Mouse (Mus musculus) neural tube, embryonic 12.5 days (tissue): ENCODE results near the gene Bnip3. TPM values are rescaled to one million over a fixed set of nuclear protein-coding genes. Genes with fewer than 3 reads are reported as not detected.

Experiments
- ATAC-seq: fragments of 200-750 bp; cut with Nextera tagmentation; 2 replicates; pipeline ENCODE4 v1.8.0; 2017; ENCODE audit warnings: low read depth, mild to moderate bottlenecking, moderate TSS enrichment, moderate library complexity; ENCODE audit not compliant: low FRiP score
- H3K27ac ChIP-seq: fragments of 300-500 bp; sonication (generic); 2 replicates; pipeline ENCODE4 v1.5.1; 2016
- H3K27me3 ChIP-seq: fragments of 300-500 bp; sonication (generic); replicated peaks from 2 replicates; pipeline ENCODE4 v1.6.1; 2016; ENCODE audit warnings: mild to moderate bottlenecking
- H3K36me3 ChIP-seq: fragments of 300-500 bp; sonication (generic); 2 replicates; pipeline ENCODE4 v1.6.1; 2016; ENCODE audit warnings: mild to moderate bottlenecking
- H3K4me1 ChIP-seq: fragments of 300-500 bp; sonication (generic); 2 replicates; pipeline ENCODE4 v1.6.1; 2016
- H3K4me2 ChIP-seq: fragments of 300-500 bp; sonication (generic); replicated peaks from 2 replicates; pipeline ENCODE4 v1.6.1; 2016; ENCODE audit warnings: mild to moderate bottlenecking
- H3K4me3 ChIP-seq: fragments of 300-500 bp; sonication (generic); 2 replicates; pipeline ENCODE4 v1.5.1; 2016
- H3K9ac ChIP-seq: fragments of 300-500 bp; sonication (generic); 2 replicates; pipeline ENCODE4 v1.6.1; 2016; ENCODE audit warnings: mild to moderate bottlenecking
- H3K9me3 ChIP-seq: fragments of 300-500 bp; sonication (generic); 2 replicates; pipeline ENCODE4 v1.6.1; 2016; ENCODE audit warnings: mild to moderate bottlenecking
- WGBS: fragments of 180-500 bp; shearing (Covaris S2); methylation state at CpG from one replicate; pipeline ENCODE4 v1.1.7; 2016; 5-methylcytosine and 5-hydroxymethylcytosine counted together
- polyA plus RNA-seq: library from polyadenylated mRNA; unstranded; fragments of >200 nt; fragmentation: Nextera tagmentation; extraction: Ambion mirVana; gene quantifications from 2 replicates; pipeline ENCODE4 v1.2.1, GENCODE M21; 2016

Gene Bnip3
- 84.2 and 85.6 TPM in 2 replicates for polyA plus RNA-seq

DNA sequence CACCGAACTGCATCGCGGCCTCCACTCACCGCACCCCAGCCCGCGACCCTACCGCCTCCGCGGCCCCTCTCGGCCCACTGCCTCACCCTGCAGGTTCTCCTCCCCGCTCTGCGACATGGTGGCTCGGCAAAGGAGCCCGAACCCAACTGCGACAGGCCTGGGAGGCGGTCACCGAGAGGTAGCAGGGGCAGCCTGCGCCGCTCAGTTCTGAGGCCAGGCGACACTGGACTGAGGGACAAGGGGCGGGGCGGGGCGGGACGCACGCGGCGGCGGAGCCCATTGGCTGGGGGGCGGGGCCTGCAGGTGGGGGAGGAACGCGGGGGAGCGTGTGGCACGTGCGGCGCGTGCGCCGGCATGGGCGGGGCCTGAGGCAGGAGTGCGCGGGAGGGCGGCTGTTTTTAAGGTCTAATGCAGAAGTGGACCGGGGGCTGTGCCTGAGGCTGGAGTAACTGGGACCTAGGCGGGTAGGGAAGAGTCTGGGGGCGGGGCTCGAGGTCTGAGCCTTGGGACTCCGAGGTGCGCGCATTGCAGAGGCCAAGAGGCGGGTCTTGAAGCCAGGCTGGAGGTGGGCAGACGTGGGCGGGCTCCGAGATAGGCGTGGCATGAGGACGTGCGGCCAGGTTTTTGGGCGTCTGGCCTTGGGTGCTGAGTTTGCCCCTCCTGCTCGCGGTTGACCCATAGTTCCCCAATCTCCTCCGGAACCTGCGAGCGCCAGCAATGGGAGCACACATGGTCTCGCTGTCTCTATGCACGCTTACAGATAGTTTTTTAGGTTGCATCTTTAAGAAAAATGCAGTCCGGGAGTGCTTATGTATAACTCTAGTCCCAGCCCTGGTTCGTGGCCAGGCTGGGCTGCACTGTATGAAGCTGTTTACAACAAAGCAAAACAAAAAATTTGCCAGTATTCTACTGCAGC lies at the start of gene Bnip3:
Gene Bnip3, minus strand, starts transcription at position 243 of the 916 bp plus-strand sequence.
- peak within 1 kb of the TSS; percentile 71 for H3K9ac ChIP-seq
- peaks cover 23% of the 10 kb centered on the region for H3K4me1 ChIP-seq
- H3K4me3 ChIP-seq, result peak within 1 kb of the TSS; percentile 62
- H3K27ac ChIP-seq, result no peak within 1 kb of the TSS
- peak within 1 kb of the TSS; percentile 90 for H3K4me2 ChIP-seq
- peak; percentile 95 for ATAC-seq
- H3K36me3 ChIP-seq, result no peaks in the 10 kb centered on the region
- no peaks in the 10 kb centered on the region for H3K9me3 ChIP-seq
- peaks cover 10% of the 10 kb centered on the region; the same call in 1 of the 2 replicates for H3K27me3 ChIP-seq
- under 1% methylated on average over 66 of the region's 66 CpGs for WGBS

DNA sequence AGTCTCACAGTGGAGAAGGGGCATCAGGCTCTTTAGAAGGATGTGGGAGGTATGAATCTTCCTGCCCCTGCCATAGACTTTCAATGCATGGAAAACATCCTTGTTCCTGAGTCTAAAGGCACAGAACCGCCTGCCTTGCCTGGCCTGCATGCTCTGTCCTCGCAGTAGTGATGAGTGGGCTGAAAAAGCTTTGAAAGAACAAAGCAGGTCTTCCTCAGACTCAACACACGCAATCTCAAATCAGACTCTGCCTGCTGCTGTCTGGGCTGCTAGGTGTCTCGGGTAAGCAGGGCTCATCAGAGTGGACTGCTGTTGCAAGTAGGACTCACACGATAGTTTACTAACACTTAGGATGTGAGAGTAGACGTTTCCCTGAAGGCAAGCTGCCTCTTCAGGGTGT lies 47.8 kb upstream of the Bnip3 start:
- Histone ChIP-seq H3K27me3 (no peaks in the 10 kb centered on the region), H3K4me1 (no peaks in the 10 kb centered on the region), H3K9ac (no peak overlapping the region), H3K27ac (no peak overlapping the region), H3K9me3 (no peaks in the 10 kb centered on the region), H3K4me3 (no peak overlapping the region), H3K36me3 (no peaks in the 10 kb centered on the region), H3K4me2 (no peak overlapping the region)
- no peak for ATAC-seq
- WGBS, result 78% methylated on average over 6 of the region's 6 CpGs

DNA sequence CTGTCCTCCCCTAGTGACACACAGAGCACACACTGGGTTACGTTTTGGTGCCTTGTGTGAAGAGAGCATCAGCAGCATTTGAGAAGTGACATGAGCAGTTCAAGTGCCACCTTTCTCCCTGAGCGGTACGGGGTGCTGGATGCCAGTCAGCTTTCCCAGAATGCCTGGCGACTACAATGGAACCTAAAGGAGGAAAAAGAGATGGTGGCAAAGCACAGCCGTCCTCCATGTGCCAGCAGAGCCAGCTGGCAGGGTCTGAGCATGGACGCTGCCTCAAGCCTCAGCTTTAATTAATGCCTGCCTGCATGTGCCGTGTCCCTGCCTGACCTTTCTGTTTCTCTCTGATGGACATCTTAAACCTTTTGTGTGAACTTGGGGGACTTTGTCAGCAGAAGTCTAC lies 46.5 kb upstream of the Bnip3 start:
- Histone ChIP-seq H3K4me2 (no peak overlapping the region), H3K4me3 (no peak overlapping the region), H3K36me3 (no peaks in the 10 kb centered on the region), H3K4me1 (no peaks in the 10 kb centered on the region), H3K9me3 (no peaks in the 10 kb centered on the region), H3K9ac (no peak overlapping the region), H3K27me3 (no peaks in the 10 kb centered on the region), H3K27ac (no peak overlapping the region)
- no peak for ATAC-seq
- 90% methylated on average over 7 of the region's 7 CpGs for WGBS

DNA sequence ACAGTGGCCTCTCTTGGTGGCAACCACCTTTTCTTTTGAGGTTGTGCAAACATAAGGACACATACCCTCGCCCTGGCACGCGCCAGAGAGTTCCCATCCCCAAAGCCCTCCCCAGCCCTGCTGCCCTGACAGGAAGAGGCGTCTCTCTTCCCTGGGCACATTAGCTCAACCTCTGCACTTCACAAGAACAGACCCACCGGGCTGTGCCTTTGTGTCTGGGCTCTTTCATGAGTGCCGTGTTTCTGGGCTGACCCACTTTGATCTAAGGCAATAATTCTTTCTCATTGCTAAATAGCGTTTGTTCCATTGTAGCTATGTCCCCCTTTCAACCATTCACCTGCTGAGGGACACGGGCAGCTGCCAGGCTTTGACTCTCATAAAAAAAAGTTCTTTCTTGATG lies 39.0 kb upstream of the Bnip3 start:
- H3K4me2 ChIP-seq, result no peak overlapping the region
- no peak overlapping the region for H3K4me3 ChIP-seq
- H3K27ac ChIP-seq, result no peak overlapping the region
- 9% methylated on average over 8 of the region's 8 CpGs for WGBS
- H3K9ac ChIP-seq, result no peak overlapping the region
- no peaks in the 10 kb centered on the region for H3K36me3 ChIP-seq
- ATAC-seq, result no peak
- no peaks in the 10 kb centered on the region for H3K9me3 ChIP-seq
- H3K27me3 ChIP-seq, result peaks cover 7% of the 10 kb centered on the region
- H3K4me1 ChIP-seq, result no peaks in the 10 kb centered on the region

DNA sequence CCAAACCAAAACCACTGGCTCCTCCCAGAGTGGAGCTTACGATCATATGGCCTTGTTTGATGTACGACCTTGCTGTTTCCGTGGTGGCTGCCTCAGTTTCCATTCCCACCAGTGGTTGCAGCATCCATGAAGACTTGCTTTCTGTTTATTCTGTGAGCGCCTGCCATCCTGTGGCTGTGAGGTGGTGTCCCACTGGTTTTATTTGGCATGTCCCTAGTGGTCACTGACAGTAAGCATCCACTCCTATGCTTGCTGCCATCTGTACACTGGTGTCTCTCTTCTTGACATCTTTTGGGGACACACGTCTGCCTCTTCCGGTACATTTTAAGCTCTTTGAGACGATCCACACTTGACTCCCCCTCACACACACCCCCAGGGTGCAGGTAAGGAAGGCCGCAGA lies 38.4 kb upstream of the Bnip3 start:
- H3K4me3 ChIP-seq, result no peak overlapping the region
- no peaks in the 10 kb centered on the region for H3K36me3 ChIP-seq
- H3K9ac ChIP-seq, result no peak overlapping the region
- 76% methylated on average over 8 of the region's 8 CpGs for WGBS
- no peaks in the 10 kb centered on the region for H3K4me1 ChIP-seq
- peaks cover 13% of the 10 kb centered on the region for H3K27me3 ChIP-seq
- ATAC-seq, result no peak
- H3K27ac ChIP-seq, result no peak overlapping the region
- H3K4me2 ChIP-seq, result no peak overlapping the region
- H3K9me3 ChIP-seq, result no peaks in the 10 kb centered on the region

DNA sequence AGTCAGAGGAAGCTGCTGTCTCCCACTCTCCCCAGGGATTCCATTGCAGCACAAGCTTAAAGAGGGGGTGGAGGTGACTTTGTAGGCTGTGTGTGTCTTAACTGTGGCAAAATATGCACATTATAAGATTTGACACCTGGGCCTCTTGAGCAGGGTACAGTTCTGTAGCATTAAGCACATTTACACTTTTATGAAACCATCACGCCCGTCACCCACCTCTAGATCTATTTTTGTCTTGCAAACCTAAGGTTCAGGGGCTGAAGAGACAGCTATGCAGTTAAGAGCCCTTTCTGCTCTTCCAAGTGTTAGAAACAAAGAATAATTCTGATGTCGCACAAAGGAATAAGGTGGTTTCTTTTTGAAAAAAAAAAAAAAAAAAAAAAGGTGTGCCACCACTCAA lies 36.3 kb upstream of the Bnip3 start:
- H3K9ac ChIP-seq, result no peak overlapping the region
- H3K4me3 ChIP-seq, result no peak overlapping the region
- peaks cover 34% of the 10 kb centered on the region for H3K27me3 ChIP-seq
- H3K4me2 ChIP-seq, result no peak overlapping the region
- no peaks in the 10 kb centered on the region for H3K9me3 ChIP-seq
- WGBS, result 69% methylated on average over 3 of the region's 3 CpGs
- no peaks in the 10 kb centered on the region for H3K36me3 ChIP-seq
- no peak overlapping the region for H3K27ac ChIP-seq
- no peak for ATAC-seq
- peaks cover 5% of the 10 kb centered on the region for H3K4me1 ChIP-seq

DNA sequence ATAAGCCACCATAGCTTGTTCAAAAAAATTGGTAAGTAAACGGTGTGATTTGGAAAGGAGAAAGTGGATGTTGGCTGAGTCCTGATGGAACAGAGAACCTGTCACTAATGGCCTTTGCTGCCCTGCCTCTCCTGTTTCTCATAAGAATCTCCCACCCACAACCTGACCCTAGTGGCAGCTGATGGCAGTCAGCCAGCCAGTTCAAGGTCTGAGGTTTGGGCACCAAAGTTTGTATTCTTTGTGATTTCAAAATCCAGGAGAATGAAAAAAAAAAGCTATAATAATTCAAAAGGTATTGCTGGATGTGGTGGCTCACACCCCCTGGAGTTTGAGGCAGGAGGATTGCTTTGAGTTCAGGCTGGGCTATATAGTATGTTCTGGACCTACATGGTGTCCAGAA lies 33.0 kb upstream of the Bnip3 start:
- Histone ChIP-seq H3K27ac (no peak overlapping the region), H3K36me3 (no peaks in the 10 kb centered on the region), H3K9ac (no peak overlapping the region), H3K4me1 (peaks cover 8% of the 10 kb centered on the region), H3K4me2 (no peak overlapping the region), H3K9me3 (no peaks in the 10 kb centered on the region), H3K27me3 (peaks cover 59% of the 10 kb centered on the region), H3K4me3 (no peak overlapping the region)
- 83% methylated on average over 1 of the region's 1 CpGs for WGBS
- no peak for ATAC-seq

DNA sequence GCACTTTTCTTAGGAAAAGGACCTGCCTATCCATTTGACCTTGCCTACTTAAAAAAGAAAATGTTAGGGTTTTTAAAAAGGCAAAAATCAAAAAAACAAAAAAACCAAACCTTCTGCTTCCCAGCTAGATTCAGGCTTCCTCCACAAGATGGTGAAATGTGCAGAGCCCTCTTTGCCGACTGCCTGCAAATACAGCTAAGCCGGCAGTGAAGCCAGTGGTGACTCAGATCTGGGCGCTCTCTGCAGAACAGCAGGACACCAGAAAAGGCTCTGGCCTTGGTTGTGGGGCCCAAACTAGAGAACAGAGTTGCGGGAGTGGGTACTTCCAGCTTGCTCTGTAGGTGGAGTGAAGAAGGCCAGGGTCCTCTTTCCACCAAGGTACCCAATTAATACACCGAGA lies 32.3 kb upstream of the Bnip3 start:
- H3K4me2 ChIP-seq, result peak overlapping the region; percentile 87
- peaks cover 59% of the 10 kb centered on the region for H3K27me3 ChIP-seq
- 29% methylated on average over 5 of the region's 5 CpGs for WGBS
- no peaks in the 10 kb centered on the region for H3K9me3 ChIP-seq
- H3K27ac ChIP-seq, result no peak overlapping the region
- no peaks in the 10 kb centered on the region for H3K36me3 ChIP-seq
- H3K9ac ChIP-seq, result no peak overlapping the region
- ATAC-seq, result no peak
- peak overlapping the region; percentile 46 for H3K4me3 ChIP-seq
- peaks cover 8% of the 10 kb centered on the region for H3K4me1 ChIP-seq

DNA sequence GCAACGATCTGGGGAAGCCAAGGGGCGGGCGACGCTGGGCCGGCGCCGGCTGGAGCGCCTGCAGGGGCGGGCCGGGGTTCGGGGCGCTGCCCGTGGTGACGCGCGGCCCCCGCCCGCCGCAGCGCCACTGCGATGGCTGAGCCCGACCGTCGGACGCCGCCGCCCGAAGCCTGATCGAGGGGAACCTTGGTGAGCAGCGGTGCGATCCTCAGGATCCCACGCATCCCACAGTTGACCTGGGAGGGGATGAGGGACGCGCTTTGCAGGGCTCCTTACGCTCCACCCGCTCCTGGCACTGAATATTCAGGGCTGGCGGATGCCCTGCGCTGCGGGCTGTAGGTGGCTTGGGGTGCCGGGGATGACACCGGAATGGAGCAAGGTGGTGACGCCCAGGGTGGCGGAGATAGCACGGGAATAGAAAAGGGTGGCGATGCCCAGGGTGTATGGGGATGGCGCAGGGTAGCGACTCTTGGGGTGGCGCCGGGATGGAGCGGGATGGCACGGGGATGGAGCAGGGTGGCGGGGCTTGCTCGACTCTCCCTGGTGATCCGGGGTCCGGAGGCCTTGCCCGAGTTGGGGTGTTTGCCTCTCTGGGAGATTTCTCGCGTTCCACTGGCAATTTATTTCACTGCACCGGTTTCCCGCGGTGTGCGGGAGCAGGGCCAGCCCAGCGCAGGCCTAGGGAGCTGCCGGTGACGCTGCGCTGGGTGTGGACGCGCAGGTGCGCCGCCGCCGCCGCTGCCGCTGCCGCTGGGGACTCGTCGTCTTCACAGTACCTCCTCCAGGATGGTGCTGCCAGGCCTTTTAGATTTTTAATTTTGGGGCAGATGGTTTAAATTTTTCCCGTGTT lies 31.5 kb upstream of the Bnip3 start, which contains the start of gene Jakmip3:
Gene Jakmip3, plus strand, starts transcription at position 119 of the 850 bp plus-strand sequence.
- peak; percentile 58; the same call in 1 of the 2 replicates for ATAC-seq
- H3K4me3 ChIP-seq, result peak within 1 kb of the TSS; percentile 46
- H3K9ac ChIP-seq, result peak within 1 kb of the TSS; percentile 53
- H3K36me3 ChIP-seq, result no peaks in the 10 kb centered on the region
- 0 out of 2 replicates have a peak, but pooled peaks cover 4% of the 10 kb centered on the region for H3K9me3 ChIP-seq
- H3K27ac ChIP-seq, result no peak within 1 kb of the TSS
- peaks cover 59% of the 10 kb centered on the region for H3K27me3 ChIP-seq
- H3K4me2 ChIP-seq, result peak within 1 kb of the TSS; percentile 87
- H3K4me1 ChIP-seq, result peaks cover 8% of the 10 kb centered on the region
- under 1% methylated on average over 77 of the region's 78 CpGs for WGBS

DNA sequence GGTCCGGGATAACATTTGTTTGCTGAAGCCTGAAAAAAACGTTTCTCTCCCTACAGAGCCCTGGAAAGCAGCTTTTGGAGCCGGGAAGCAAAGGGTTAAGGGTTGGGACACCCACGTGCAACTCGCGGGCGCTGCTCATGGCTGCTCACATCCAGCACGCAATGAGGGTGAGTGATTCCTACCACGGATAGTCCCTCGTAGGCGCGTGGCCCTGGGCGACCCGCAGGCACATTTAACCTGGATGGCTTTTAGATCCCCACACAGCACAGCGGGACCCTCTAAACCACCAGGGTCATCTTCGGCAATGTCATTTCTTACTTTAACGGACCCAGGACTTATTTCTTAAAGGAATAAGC lies 30.9 kb upstream of the Bnip3 start:
- WGBS, result under 1% methylated on average over 17 of the region's 17 CpGs
- peak overlapping the region; percentile 87 for H3K4me2 ChIP-seq
- ATAC-seq, result peak; percentile 63; the same call in 1 of the 2 replicates

DNA sequence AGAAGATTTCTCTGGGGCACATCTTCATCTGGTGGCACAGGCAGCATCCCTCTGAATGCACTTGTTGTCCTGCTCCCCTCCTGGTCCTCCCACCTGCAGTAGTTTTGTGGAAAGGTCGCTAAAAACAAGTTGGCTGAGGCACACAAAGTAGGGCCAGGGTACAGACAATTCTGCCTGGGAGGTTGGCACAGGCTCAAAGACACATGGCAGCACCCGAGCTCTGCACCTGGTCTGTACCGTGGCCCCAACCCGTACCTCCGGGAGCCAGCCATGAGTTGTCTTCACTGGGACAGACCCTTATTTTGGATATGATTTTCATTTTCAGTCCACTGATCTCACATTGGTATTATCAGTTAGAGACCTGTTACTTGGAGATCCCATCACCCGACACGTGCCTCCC lies 29.7 kb upstream of the Bnip3 start:
- Histone ChIP-seq H3K4me1 (peaks cover 8% of the 10 kb centered on the region), H3K27me3 (peaks cover 58% of the 10 kb centered on the region), H3K9ac (no peak overlapping the region), H3K36me3 (no peaks in the 10 kb centered on the region), H3K9me3 (peaks cover 10% of the 10 kb centered on the region; the same call in 1 of the 2 replicates), H3K4me2 (no peak overlapping the region), H3K27ac (no peak overlapping the region), H3K4me3 (no peak overlapping the region)
- 83% methylated on average over 7 of the region's 7 CpGs for WGBS
- no peak for ATAC-seq

More for the DNA sequence above, 30.9 kb upstream of the Bnip3 start:
- Histone ChIP-seq H3K9me3 (0 out of 2 replicates have a peak, but pooled peaks cover 4% of the 10 kb centered on the region), H3K27ac (no peak overlapping the region), H3K4me3 (peak overlapping the region; percentile 46), H3K27me3 (peaks cover 59% of the 10 kb centered on the region), H3K9ac (peak overlapping the region; percentile 53; the same call in 1 of the 2 replicates), H3K4me1 (peaks cover 8% of the 10 kb centered on the region), H3K36me3 (no peaks in the 10 kb centered on the region)

DNA sequence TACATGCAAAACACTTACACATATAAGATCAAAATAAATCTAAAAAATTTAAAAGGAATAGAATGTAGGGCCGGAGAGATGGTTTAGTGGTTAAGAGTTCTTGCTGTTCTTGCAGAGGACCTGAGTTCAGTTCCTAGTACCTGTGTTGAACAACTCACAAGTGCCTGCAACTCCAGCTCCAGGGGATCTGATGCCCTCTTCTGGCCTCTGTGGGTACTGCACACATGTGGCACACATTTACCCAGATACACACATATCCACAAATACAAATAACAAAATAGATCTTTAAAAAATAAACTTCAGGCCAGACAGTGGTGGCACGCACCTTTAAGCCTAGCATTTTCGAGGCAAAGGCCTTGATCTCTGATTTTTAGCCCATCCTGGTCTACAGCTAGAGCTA lies 25.2 kb upstream of the Bnip3 start:
- no peak overlapping the region for H3K4me3 ChIP-seq
- no peak overlapping the region for H3K4me2 ChIP-seq
- H3K27me3 ChIP-seq, result peaks cover 14% of the 10 kb centered on the region
- H3K4me1 ChIP-seq, result no peaks in the 10 kb centered on the region
- H3K27ac ChIP-seq, result no peak overlapping the region
- WGBS, result 91% methylated on average over 3 of the region's 3 CpGs
- no peak for ATAC-seq
- peaks cover 10% of the 10 kb centered on the region; the same call in 1 of the 2 replicates for H3K9me3 ChIP-seq
- H3K36me3 ChIP-seq, result no peaks in the 10 kb centered on the region
- no peak overlapping the region for H3K9ac ChIP-seq
